Mouse (Mus musculus) spleen, adult 2 months (tissue): Measurements from ENCODE around the gene Sspn.

Experiments
- CTCF ChIP-seq: fragments of 200-500 bp; IDR thresholded peaks from 2 replicates; pipeline ENCODE4 v1.5.1; 2011; ENCODE audit warnings: mild to moderate bottlenecking, inconsistent platforms; ENCODE audit not compliant: insufficient read depth, insufficient read length, insufficient replicate concordance; ENCODE audit errors: extremely low read depth
- POLR2A ChIP-seq: fragments of 200-500 bp; IDR thresholded peaks from 2 replicates; pipeline ENCODE4 v1.6.1; 2011; ENCODE audit warnings: low read depth, low read length, inconsistent platforms

DNA sequence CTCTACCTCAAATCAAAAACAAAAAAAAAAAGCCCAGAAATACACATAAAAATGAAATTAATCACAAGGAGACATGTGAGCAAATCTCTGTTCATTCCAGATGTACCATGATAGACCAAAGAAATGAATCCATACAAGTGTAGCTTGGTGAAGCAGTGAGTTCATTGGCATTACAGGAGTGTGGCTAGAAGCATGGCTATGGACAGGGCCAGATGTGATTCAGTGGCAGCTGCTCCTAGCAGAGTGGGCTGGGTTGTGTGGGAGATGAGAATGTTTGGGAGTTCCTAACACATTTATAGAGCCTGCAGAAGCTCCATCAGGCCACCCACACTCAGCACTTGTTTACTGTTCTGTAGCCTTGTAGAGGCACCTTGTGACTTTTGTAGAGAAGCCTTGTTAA, 19.2 kb upstream of the Sspn start:
- TF ChIP-seq CTCF = no peak
- TF ChIP-seq POLR2A = no peak
